11 mouse cellular contexts compared by ENCODE assay signal in the genomic region with DNA sequence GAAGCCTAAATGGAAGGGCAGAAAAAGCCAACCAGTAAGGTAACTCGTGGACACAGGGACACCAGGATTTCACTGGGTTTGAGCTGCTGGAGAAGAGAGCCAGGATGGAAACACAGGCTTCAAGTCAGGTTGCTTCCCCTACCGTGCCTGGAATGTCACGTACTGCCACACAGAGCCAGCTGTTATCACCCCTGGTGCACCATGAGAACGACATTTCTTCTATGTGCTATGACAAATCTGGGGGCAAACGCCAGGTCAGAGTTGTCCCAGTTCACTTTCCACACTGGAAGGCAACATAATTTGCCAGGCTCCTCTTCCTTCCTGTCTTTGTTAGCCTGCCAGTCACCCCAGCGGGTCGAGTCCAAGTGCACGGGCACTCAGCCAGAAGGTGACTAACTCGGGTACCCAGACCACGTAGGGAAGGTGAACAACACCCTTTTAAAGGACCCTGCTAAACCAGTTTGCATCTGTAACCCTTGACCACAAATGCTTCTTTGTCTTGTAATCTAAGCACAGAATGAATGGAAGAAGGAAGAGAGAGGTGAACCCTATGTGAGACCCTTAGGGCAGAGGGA. TPM values are rescaled to one million over a fixed set of nuclear protein-coding genes. Genes with fewer than 3 reads are reported as not detected.
DNase-seq lines count a peak whose midpoint lies in the region; ATAC-seq and TF ChIP-seq lines count a peak whose summit lies in the region.
"Had no signal": no experiment of that assay in that cellular context is flagged by ENCODE, and none has a peak within 500 bp of the region (broad histone marks: within the 10 kb centered on the region; RNA-seq: fewer than 3 reads in every experiment).

No protein-coding gene starts in this region.

- no peak for ATAC-seq in CD4-positive, CD25-positive, alpha-beta regulatory T cell, adult 4 months

- H3K36me3 ChIP-seq in heart, adult 2 months (ENCODE audit: control insufficient read depth, insufficient read depth, low read length): no peaks in the 10 kb centered on the region
- no peaks in the 10 kb centered on the region for H3K36me3 ChIP-seq in kidney, adult 2 months (ENCODE audit: control insufficient read depth, insufficient read depth, low read length)
- H3K36me3 ChIP-seq: midbrain, embryonic 12.5 days had no signal

- no peak overlapping the region for H3K27ac ChIP-seq in heart, adult 2 months
- 0 out of 2 replicates have a peak overlapping the region, but pooled peaks have one; percentile 6 for H3K27ac ChIP-seq in kidney, adult 2 months (ENCODE audit: insufficient read depth, low read depth, low read length)
- H3K27ac ChIP-seq: midbrain, embryonic 12.5 days had no signal

- no peak overlapping the region for H3K9ac ChIP-seq in heart, adult 2 months (ENCODE audit: low read depth, low read length)
- H3K9ac ChIP-seq: midbrain, embryonic 12.5 days had no signal

- 14% methylated on average over 10 of the region's 10 CpGs for WGBS in heart, adult 2 months
- WGBS in kidney, adult 2 months: 40% methylated on average over 10 of the region's 10 CpGs

- peak; percentile 25 for DNase-seq in adipocyte (ENCODE audit: low spot score)
- DNase-seq in heart, adult 2 months: peak; percentile 45 to 47
- DNase-seq in kidney, adult 2 months: peak; percentile 68
- DNase-seq in lung, postnatal 25 days (ENCODE audit: low spot score): peak; percentile 88
- no peak for DNase-seq in T-cell, adult 2 months (ENCODE audit: low spot score)
- no peak for DNase-seq in embryo, embryonic 9.5 days (ENCODE audit: extremely low spot score)
- DNase-seq in cerebellum, postnatal 36 days: no peak
- DNase-seq: right cerebral cortex, postnatal 4 days had no signal

- TF ChIP-seq CTCF in heart, adult 2 months (IDR thresholded peaks at IDR 0.05): no peak
- no peak for TF ChIP-seq CTCF in kidney, adult 2 months (conservative IDR thresholded peaks at IDR 0.05; ENCODE audit: insufficient read depth, insufficient read length, low read depth, low read length)

- intact Hi-C loops in heart, adult 2 months (cut with DNase I): no loop called here

- H3K27me3 ChIP-seq in heart, adult 2 months (ENCODE audit: control insufficient read depth, insufficient read depth, low read length): no peaks in the 10 kb centered on the region
- H3K27me3 ChIP-seq in kidney, adult 2 months (replicated peaks; ENCODE audit: control insufficient read depth, insufficient read depth, low read length): no peaks in the 10 kb centered on the region
- H3K27me3 ChIP-seq: midbrain, embryonic 12.5 days had no signal

- H3K4me3 ChIP-seq in heart, adult 2 months: no peak overlapping the region
- no peak overlapping the region for H3K4me3 ChIP-seq in kidney, adult 2 months (ENCODE audit: insufficient read depth, low read depth, low read length)
- H3K4me3 ChIP-seq: midbrain, embryonic 12.5 days had no signal

- no peak for TF ChIP-seq POLR2A in heart, adult 2 months (IDR thresholded peaks at IDR 0.05; ENCODE audit: insufficient read depth, low read depth, low read length)
- no peak for TF ChIP-seq POLR2A in kidney, adult 2 months (IDR thresholded peaks at IDR 0.05; ENCODE audit: low read depth, low read length)

- no peaks in the 10 kb centered on the region for H3K4me1 ChIP-seq in heart, adult 2 months (ENCODE audit: control insufficient read depth, insufficient read depth, low read length)
- H3K4me1 ChIP-seq in kidney, adult 2 months (ENCODE audit: control insufficient read depth, insufficient read depth, low read length): no peaks in the 10 kb centered on the region
- H3K4me1 ChIP-seq: midbrain, embryonic 12.5 days had no signal

- TF ChIP-seq EP300 in heart, adult 2 months (IDR thresholded peaks at IDR 0.05; ENCODE audit: insufficient read depth, low read depth, low read length): no peak

- no peaks in the 10 kb centered on the region for H3K79me2 ChIP-seq in heart, adult 2 months (replicated peaks; ENCODE audit: control insufficient read depth, insufficient read depth, low read length)

RNA-seq across cellular contexts. Expression of a gene that starts 13.0 kb away (rescaled TPM):
- total RNA-seq in heart, adult 2 months (2021): 10 to 100 TPM; 26.6 to 27.0 TPM
- polyA plus RNA-seq in heart, adult 2 months (2012; rRNA removed): 23.1 and 26.2 TPM in 2 replicates
- 14.4 and 16.1 TPM in 2 replicates for polyA plus RNA-seq in kidney, adult 2 months (2012; rRNA removed)
- 1 to 10 TPM; 4.6 to 4.8 TPM for polyA plus RNA-seq in CD4-positive, CD25-positive, alpha-beta regulatory T cell, adult 4 months (2017; shearing (Covaris generic))

RNA-seq across cellular contexts. Expression of a gene that starts 53.9 kb away (rescaled TPM):
- not detected for total RNA-seq in heart, adult 2 months (2021)
- not detected in 2 replicates for polyA plus RNA-seq in heart, adult 2 months (2012; rRNA removed)
- polyA plus RNA-seq in kidney, adult 2 months (2012; rRNA removed): not detected in 2 replicates
- not detected for polyA plus RNA-seq in CD4-positive, CD25-positive, alpha-beta regulatory T cell, adult 4 months (2017; shearing (Covaris generic))
- polyA plus RNA-seq: frontal cortex, adult 2 months; midbrain, embryonic 12.5 days had no signal

Comparison
In these comparisons a context has a peak if more than half of its experiments do, and no peak if none do; other contexts are left out.
1. DNase-seq: peak in adipocyte (single experiment), heart, adult 2 months (2 of 2), kidney, adult 2 months (single experiment) and lung, postnatal 25 days (single experiment); none in T-cell, adult 2 months (single experiment), embryo, embryonic 9.5 days (single experiment) and cerebellum, postnatal 36 days (0 of 2).